Comparison of ENCODE assay signal across 15 mouse cellular contexts in genomic region chr12:54288041-54288502, GRCm38 (mm10).
DNase-seq lines count a peak whose midpoint lies in the region; ATAC-seq and TF ChIP-seq lines count a peak whose summit lies in the region.
"Had no signal": no experiment of that assay in that cellular context is flagged by ENCODE, and none has a peak within 500 bp of the region (broad histone marks: within the 10 kb centered on the region; RNA-seq: fewer than 3 reads in every experiment).

No protein-coding gene starts in this region.

- H3K27me3 ChIP-seq in liver, postnatal 0 days (ENCODE audit: insufficient read depth, low read length): no peaks in the 10 kb centered on the region
- no peaks in the 10 kb centered on the region for H3K27me3 ChIP-seq in liver, embryonic 11.5 days (replicated peaks; ENCODE audit: control insufficient read depth, insufficient read depth, low read length)
- no peaks in the 10 kb centered on the region for H3K27me3 ChIP-seq in hindbrain, embryonic 11.5 days (ENCODE audit: control insufficient read depth, insufficient read depth, low read length)
- H3K27me3 ChIP-seq in midbrain, embryonic 13.5 days: no peaks in the 10 kb centered on the region
- H3K27me3 ChIP-seq: embryonic facial prominence, embryonic 13.5 days; liver, embryonic 15.5 days; Patski had no signal

- H3K4me2 ChIP-seq in liver, postnatal 0 days (ENCODE audit: low read depth, low read length): no peak overlapping the region
- no peak overlapping the region for H3K4me2 ChIP-seq in liver, embryonic 11.5 days
- peak overlapping the region; percentile 14; the same call in 1 of the 2 replicates for H3K4me2 ChIP-seq in hindbrain, embryonic 11.5 days (replicated peaks; ENCODE audit: low read depth, low read length)
- H3K4me2 ChIP-seq in midbrain, embryonic 13.5 days (replicated peaks): no peak overlapping the region
- H3K4me2 ChIP-seq: embryonic facial prominence, embryonic 13.5 days; liver, embryonic 15.5 days had no signal

- no peaks in the 10 kb centered on the region; the same call in 1 of the 2 replicates for H3K4me1 ChIP-seq in liver, postnatal 0 days (ENCODE audit: insufficient read depth)
- H3K4me1 ChIP-seq in liver, embryonic 11.5 days (replicated peaks; ENCODE audit: control insufficient read depth, insufficient read depth, low read length): no peaks in the 10 kb centered on the region
- H3K4me1 ChIP-seq in hindbrain, embryonic 11.5 days (replicated peaks; ENCODE audit: control insufficient read depth, insufficient read depth, low read length): peaks cover 6% of the 10 kb centered on the region
- peaks cover 29% of the 10 kb centered on the region for H3K4me1 ChIP-seq in midbrain, embryonic 13.5 days (replicated peaks)
- H3K4me1 ChIP-seq: liver, embryonic 15.5 days had no signal

- no peak for ATAC-seq in liver, postnatal 0 days
- no peak for ATAC-seq in liver, embryonic 11.5 days (replicated peaks; ENCODE audit: low FRiP score)
- peak; percentile 68 for ATAC-seq in hindbrain, embryonic 11.5 days (ENCODE audit: low FRiP score)
- ATAC-seq in midbrain, embryonic 13.5 days: peak; percentile 63

- peak; percentile 5 for DNase-seq in liver, postnatal 0 days
- DNase-seq in liver, embryonic 11.5 days (ENCODE audit: low spot score): no peak
- peak; percentile 54 for DNase-seq in hindbrain, embryonic 11.5 days (ENCODE audit: low spot score)
- no peak for DNase-seq in adrenal gland, adult 2 months
- no peak for DNase-seq in cerebellum, postnatal 36 days
- DNase-seq in ovary, adult 18-20 months (ENCODE audit: low spot score): no peak
- no peak for DNase-seq in MN1 (ENCODE audit: low spot score)
- DNase-seq: adrenal gland, postnatal 25 days; cerebellum, adult 18-20 months; kidney, postnatal 10 days; retina, postnatal 1 day had no signal

- TF ChIP-seq CTCF in liver, postnatal 0 days (IDR thresholded peaks at IDR 0.05; ENCODE audit: low read depth): no peak

- H3K9ac ChIP-seq in liver, postnatal 0 days (replicated peaks): no peak overlapping the region
- H3K9ac ChIP-seq in liver, embryonic 11.5 days (ENCODE audit: low read depth, low read length): no peak overlapping the region
- H3K9ac ChIP-seq in hindbrain, embryonic 11.5 days (ENCODE audit: low read depth, low read length): no peak overlapping the region
- no peak overlapping the region for H3K9ac ChIP-seq in midbrain, embryonic 13.5 days (replicated peaks)
- H3K9ac ChIP-seq: embryonic facial prominence, embryonic 13.5 days; liver, embryonic 15.5 days had no signal

- H3K9me3 ChIP-seq in liver, postnatal 0 days (ENCODE audit: low read length): no peaks in the 10 kb centered on the region
- H3K9me3 ChIP-seq in liver, embryonic 11.5 days (ENCODE audit: control insufficient read depth, low read length): no peaks in the 10 kb centered on the region
- H3K9me3 ChIP-seq in hindbrain, embryonic 11.5 days (ENCODE audit: control insufficient read depth, low read length): no peaks in the 10 kb centered on the region
- no peaks in the 10 kb centered on the region for H3K9me3 ChIP-seq in midbrain, embryonic 13.5 days
- H3K9me3 ChIP-seq: embryonic facial prominence, embryonic 13.5 days; liver, embryonic 15.5 days had no signal

- H3K27ac ChIP-seq in liver, postnatal 0 days (ENCODE audit: low read depth): no peak overlapping the region
- H3K27ac ChIP-seq in liver, embryonic 11.5 days (ENCODE audit: low read depth, low read length): no peak overlapping the region
- H3K27ac ChIP-seq in hindbrain, embryonic 11.5 days (ENCODE audit: low read depth, low read length): peak overlapping the region; percentile 48
- peak overlapping the region; percentile 59 for H3K27ac ChIP-seq in midbrain, embryonic 13.5 days
- H3K27ac ChIP-seq: liver, embryonic 15.5 days had no signal

- WGBS in liver, postnatal 0 days (ENCODE audit: insufficient replicate concordance): 79% methylated on average over 6 of the region's 6 CpGs
- WGBS in liver, embryonic 11.5 days: 79% methylated on average over 6 of the region's 6 CpGs
- WGBS in hindbrain, embryonic 11.5 days: 30% methylated on average over 6 of the region's 6 CpGs
- 9% methylated on average over 6 of the region's 6 CpGs for WGBS in midbrain, embryonic 13.5 days

- no peak overlapping the region for H3K4me3 ChIP-seq in liver, postnatal 0 days (ENCODE audit: low read depth, low read length)
- no peak overlapping the region for H3K4me3 ChIP-seq in liver, embryonic 11.5 days (ENCODE audit: low read depth, low read length)
- no peak overlapping the region for H3K4me3 ChIP-seq in hindbrain, embryonic 11.5 days (ENCODE audit: low read depth, low read length)
- H3K4me3 ChIP-seq in midbrain, embryonic 13.5 days (replicated peaks): no peak overlapping the region
- H3K4me3 ChIP-seq: embryonic facial prominence, embryonic 13.5 days; liver, embryonic 15.5 days had no signal

- H3K36me3 ChIP-seq in liver, postnatal 0 days (replicated peaks; ENCODE audit: insufficient read depth, low read length): no peaks in the 10 kb centered on the region
- H3K36me3 ChIP-seq in liver, embryonic 11.5 days (ENCODE audit: control insufficient read depth, insufficient read depth, low read length): no peaks in the 10 kb centered on the region
- no peaks in the 10 kb centered on the region for H3K36me3 ChIP-seq in hindbrain, embryonic 11.5 days (ENCODE audit: control insufficient read depth, insufficient read depth, low read length)
- no peaks in the 10 kb centered on the region for H3K36me3 ChIP-seq in midbrain, embryonic 13.5 days
- H3K36me3 ChIP-seq: embryonic facial prominence, embryonic 13.5 days; liver, embryonic 15.5 days had no signal

- TF ChIP-seq EP300 in liver, postnatal 0 days (IDR thresholded peaks at IDR 0.05; ENCODE audit: low read depth): no peak

Comparison
In these comparisons a context has a peak if more than half of its experiments do, and no peak if none do; other contexts are left out.
1. DNase-seq: peak in liver, postnatal 0 days (single experiment) and hindbrain, embryonic 11.5 days (single experiment); none in liver, embryonic 11.5 days (single experiment), adrenal gland, adult 2 months (single experiment), cerebellum, postnatal 36 days (0 of 2), ovary, adult 18-20 months (single experiment) and MN1 (single experiment).
2. ATAC-seq: peak in hindbrain, embryonic 11.5 days (single experiment) and midbrain, embryonic 13.5 days (single experiment); none in liver, postnatal 0 days (single experiment) and liver, embryonic 11.5 days (single experiment).
3. H3K27ac ChIP-seq: peak in hindbrain, embryonic 11.5 days (single experiment) and midbrain, embryonic 13.5 days (single experiment); none in liver, postnatal 0 days (single experiment) and liver, embryonic 11.5 days (single experiment).